Mouse (Mus musculus) midbrain, embryonic 11.5 days (tissue): ENCODE results near the gene Arhgap19. TPM values are rescaled to one million over a fixed set of nuclear protein-coding genes. Genes with fewer than 3 reads are reported as not detected.

Experiments
- ATAC-seq: fragments of 200-750 bp; cut with Nextera tagmentation; 2 replicates; pipeline ENCODE4 v1.8.0; 2017; ENCODE audit warnings: moderate TSS enrichment, moderate library complexity; ENCODE audit not compliant: low FRiP score
- DNase-seq: peaks from one replicate; pipeline ENCODE4 v3.0.0; 2015; ENCODE audit warnings: low spot score; ENCODE audit errors: missing footprints
- H3K27ac ChIP-seq: fragments of 300-500 bp; sonication (generic); 2 replicates; pipeline ENCODE4 v1.5.1; 2014; ENCODE audit warnings: low read depth, low read length
- H3K27me3 ChIP-seq: fragments of 300-500 bp; sonication (generic); 2 replicates; pipeline ENCODE4 v1.6.1; 2014; ENCODE audit warnings: mild to moderate bottlenecking, low read length, moderate library complexity, mixed read lengths; ENCODE audit not compliant: control insufficient read depth, insufficient read depth
- H3K36me3 ChIP-seq: fragments of 300-500 bp; sonication (generic); 2 replicates; pipeline ENCODE4 v1.6.1; 2014; ENCODE audit warnings: mild to moderate bottlenecking, low read length, moderate library complexity, mixed read lengths; ENCODE audit not compliant: control insufficient read depth, insufficient read depth
- H3K4me1 ChIP-seq: fragments of 300-500 bp; sonication (generic); 2 replicates; pipeline ENCODE4 v1.6.1; 2014; ENCODE audit warnings: low read length; ENCODE audit not compliant: control insufficient read depth, insufficient read depth
- H3K4me2 ChIP-seq: fragments of 300-500 bp; sonication (generic); 2 replicates; pipeline ENCODE4 v1.6.1; 2014; ENCODE audit warnings: mild to moderate bottlenecking, moderate library complexity
- H3K4me3 ChIP-seq: fragments of 300-500 bp; sonication (generic); 2 replicates; pipeline ENCODE4 v1.5.1; 2014; ENCODE audit warnings: low read depth, low read length
- H3K9ac ChIP-seq: fragments of 300-500 bp; sonication (generic); 2 replicates; pipeline ENCODE4 v1.6.1; 2014; ENCODE audit warnings: low read length
- H3K9me3 ChIP-seq: fragments of 300-500 bp; sonication (generic); 2 replicates; pipeline ENCODE4 v1.6.1; 2016; ENCODE audit warnings: low read length; ENCODE audit not compliant: control insufficient read depth
- WGBS: fragments of 180-500 bp; shearing (Covaris S2); extraction: QIAGEN DNeasy Blood & Tissue Kit; methylation state at CpG from one replicate; pipeline ENCODE4 v1.1.7; 2014; 5-methylcytosine and 5-hydroxymethylcytosine counted together
- polyA plus RNA-seq: library from polyadenylated mRNA; unstranded; fragments of >200 nt; fragmentation: Nextera tagmentation; extraction: Ambion mirVana; gene quantifications from 2 replicates; pipeline ENCODE4 v1.2.1, GENCODE M21; 2014

The Arhgap19 gene
- polyA plus RNA-seq, 1 experiment from 2014 or later = 38.8 TPM

DNA sequence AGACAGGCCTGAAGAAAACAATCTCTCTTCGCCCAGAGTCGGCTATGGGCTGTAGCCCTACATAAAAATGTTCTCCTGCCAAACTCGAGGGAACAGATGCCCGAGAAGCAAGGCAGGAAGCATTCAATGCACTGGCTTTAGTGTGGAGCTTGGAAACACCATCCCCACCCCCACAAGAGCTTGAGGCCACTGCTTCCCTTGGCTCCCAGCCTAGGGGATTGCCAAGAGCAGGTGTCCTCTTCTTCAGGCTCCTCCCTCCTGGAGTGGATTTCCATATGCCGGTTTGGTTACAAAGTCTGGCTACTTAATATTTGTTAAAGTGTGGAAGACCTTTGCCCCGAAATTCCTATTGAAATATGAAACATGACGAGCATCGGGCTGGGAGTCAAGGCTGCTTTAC, 82.4 kb downstream of the Arhgap19 start:
- DNase-seq = no peak
- 86% methylated on average over 8 of the region's 8 CpGs for WGBS
- Histone ChIP-seq H3K9me3 (no peaks in the 10 kb centered on the region), H3K27me3 (peaks cover 2% of the 10 kb centered on the region), H3K4me3 (no peak overlapping the region), H3K4me1 (peaks cover 31% of the 10 kb centered on the region), H3K27ac (no peak overlapping the region), H3K36me3 (no peaks in the 10 kb centered on the region), H3K4me2 (no peak overlapping the region), H3K9ac (no peak overlapping the region)
- no peak for ATAC-seq

Other genes starting within 250 kb of the Arhgap19 start
- 4.8 and 4.9 TPM in 2 replicates for gene Gm340, start 219.7 kb downstream of the Arhgap19 start, polyA plus RNA-seq
- gene Slit1, start 58.4 kb downstream of the Arhgap19 start, polyA plus RNA-seq = 8.8 and 10.2 TPM in 2 replicates
- gene Frat1, start 27.9 kb upstream of the Arhgap19 start, polyA plus RNA-seq = 9.7 and 10.1 TPM in 2 replicates
- 6.6 and 7.2 TPM in 2 replicates for gene Frat2, start 46.1 kb upstream of the Arhgap19 start, polyA plus RNA-seq
- 13.2 and 14.7 TPM in 2 replicates for gene Rrp12, start 94.1 kb upstream of the Arhgap19 start, polyA plus RNA-seq
- 730 and 785 TPM in 2 replicates for gene Pgam1, start 109.9 kb upstream of the Arhgap19 start, polyA plus RNA-seq
- gene Exosc1, start 131.4 kb upstream of the Arhgap19 start, polyA plus RNA-seq = 75.0 and 82.1 TPM in 2 replicates
- gene Zdhhc16, start 131.4 kb upstream of the Arhgap19 start, polyA plus RNA-seq = 64.0 and 64.7 TPM in 2 replicates
- gene Mms19, start 179.1 kb upstream of the Arhgap19 start, polyA plus RNA-seq = 27.0 and 33.4 TPM in 2 replicates
- 6.9 and 7.0 TPM in 2 replicates for gene Ubtd1, start 179.7 kb upstream of the Arhgap19 start, polyA plus RNA-seq
- gene Ankrd2, start 234.0 kb upstream of the Arhgap19 start, polyA plus RNA-seq = not detected in 2 replicates
- gene Hoga1, start 243.6 kb upstream of the Arhgap19 start, polyA plus RNA-seq = 0.80 and 1.2 TPM in 2 replicates